Mouse (Mus musculus): Measurements from ENCODE around the gene Rps21.

- TF ChIP-seq CTCF (IDR thresholded peaks at IDR 0.05; ENCODE audit: borderline replicate concordance, extremely low read depth, insufficient read depth, insufficient read length) = no peak
- no peak for TF ChIP-seq POLR2A (IDR thresholded peaks at IDR 0.05; ENCODE audit: borderline replicate concordance, extremely low read depth, insufficient read depth, insufficient read length, poor library complexity, severe bottlenecking)
These were observed 1.5 kb upstream of the Rps21 start for GRCm38 (mm10) chr2:180255701-180256100.
